Mouse (Mus musculus): ENCODE measurements around the gene Camk2n1. TPM values are rescaled to one million over a fixed set of nuclear protein-coding genes. Genes with fewer than 3 reads are reported as not detected.

Camk2n1 gene
- polyA plus RNA-seq, 2 experiments = 2.1 to 7.8 TPM

GRCm38 (mm10) chr4:138455141-138455955 is 1.2 kb downstream of the Camk2n1 start:
- Histone ChIP-seq H3K4me1 (ENCODE audit: control insufficient read depth, insufficient read depth, low read length) (peaks cover 14% of the 10 kb centered on the region; the same call in 1 of the 2 replicates), H3K27me3 (ENCODE audit: control insufficient read depth, insufficient read depth, low read length) (peaks cover 40% of the 10 kb centered on the region), H3K4me2 (replicated peaks; ENCODE audit: low read depth, low read length, severe bottlenecking) (peak overlapping the region; percentile 97), H3K9me3 (ENCODE audit: control insufficient read depth, low read length) (no peaks in the 10 kb centered on the region), H3K27ac (replicated peaks; ENCODE audit: low read depth, low read length) (no peak overlapping the region), H3K36me3 (ENCODE audit: control insufficient read depth, insufficient read depth, low read length) (no peaks in the 10 kb centered on the region), H3K9ac (ENCODE audit: low read depth, low read length, severe bottlenecking) (peak overlapping the region; percentile 75), H3K4me3 (replicated peaks; ENCODE audit: low read length) (peak overlapping the region; percentile 76)
- DNase-seq (ENCODE audit: low spot score) = no peak
- no peak for TF ChIP-seq POLR2A (IDR thresholded peaks at IDR 0.05; ENCODE audit: borderline replicate concordance, extremely low read depth, insufficient read depth, insufficient read length)
- 0% methylated on average over 54 of the region's 58 CpGs for WGBS
- 0 out of 2 replicates have a peak, but pooled peaks have one; percentile 2 for ATAC-seq (ENCODE audit: low FRiP score, low read depth)

- Histone ChIP-seq H3K4me3 (replicated peaks; ENCODE audit: low read length) (peak overlapping the region; percentile 76), H3K36me3 (ENCODE audit: control insufficient read depth, insufficient read depth, low read length) (no peaks in the 10 kb centered on the region), H3K27ac (replicated peaks; ENCODE audit: low read depth, low read length) (no peak overlapping the region), H3K4me2 (replicated peaks; ENCODE audit: low read depth, low read length, severe bottlenecking) (peak overlapping the region; percentile 97), H3K9me3 (ENCODE audit: control insufficient read depth, low read length) (no peaks in the 10 kb centered on the region), H3K9ac (ENCODE audit: low read depth, low read length, severe bottlenecking) (peak overlapping the region; percentile 75), H3K4me1 (ENCODE audit: control insufficient read depth, insufficient read depth, low read length) (peaks cover 14% of the 10 kb centered on the region; the same call in 1 of the 2 replicates), H3K27me3 (ENCODE audit: control insufficient read depth, insufficient read depth, low read length) (peaks cover 40% of the 10 kb centered on the region)
- no peak for ATAC-seq (ENCODE audit: low FRiP score, low read depth)
- no peak for DNase-seq (ENCODE audit: low spot score)
- WGBS = 3% methylated on average over 16 of the region's 17 CpGs
- TF ChIP-seq POLR2A (IDR thresholded peaks at IDR 0.05; ENCODE audit: borderline replicate concordance, extremely low read depth, insufficient read depth, insufficient read length) = no peak
These were observed 1.8 kb downstream of the Camk2n1 start for GRCm38 (mm10) chr4:138455956-138456341.

- ATAC-seq (ENCODE audit: low FRiP score, low read depth) = no peak
- no peak for TF ChIP-seq POLR2A (IDR thresholded peaks at IDR 0.05; ENCODE audit: borderline replicate concordance, extremely low read depth, insufficient read depth, insufficient read length)
- no peaks in the 10 kb centered on the region for H3K36me3 ChIP-seq (ENCODE audit: control insufficient read depth, insufficient read depth, low read length)
These were observed 2.4 kb downstream of the Camk2n1 start for GRCm38 (mm10) chr4:138456536-138456935.

GRCm38 (mm10) chr4:138457091-138457490 is 3.0 kb downstream of the Camk2n1 start:
- Histone ChIP-seq H3K27me3 (ENCODE audit: control insufficient read depth, insufficient read depth, low read length) (peaks cover 40% of the 10 kb centered on the region), H3K4me3 (replicated peaks; ENCODE audit: low read length) (no peak overlapping the region), H3K27ac (replicated peaks; ENCODE audit: low read depth, low read length) (no peak overlapping the region), H3K4me2 (replicated peaks; ENCODE audit: low read depth, low read length, severe bottlenecking) (no peak overlapping the region), H3K4me1 (ENCODE audit: control insufficient read depth, insufficient read depth, low read length) (peaks cover 14% of the 10 kb centered on the region; the same call in 1 of the 2 replicates), H3K36me3 (ENCODE audit: control insufficient read depth, insufficient read depth, low read length) (no peaks in the 10 kb centered on the region), H3K9me3 (ENCODE audit: control insufficient read depth, low read length) (no peaks in the 10 kb centered on the region), H3K9ac (ENCODE audit: low read depth, low read length, severe bottlenecking) (no peak overlapping the region)
- 63% methylated on average over 4 of the region's 4 CpGs for WGBS
- no peak for DNase-seq (ENCODE audit: low spot score)
- no peak for ATAC-seq (ENCODE audit: low FRiP score, low read depth)
- no peak for TF ChIP-seq POLR2A (IDR thresholded peaks at IDR 0.05; ENCODE audit: borderline replicate concordance, extremely low read depth, insufficient read depth, insufficient read length)

More at GRCm38 (mm10) chr4:138456536-138456935, 2.4 kb downstream of the Camk2n1 start:
- Histone ChIP-seq H3K27ac (replicated peaks; ENCODE audit: low read depth, low read length) (no peak overlapping the region), H3K4me2 (replicated peaks; ENCODE audit: low read depth, low read length, severe bottlenecking) (peak overlapping the region; percentile 97), H3K9ac (ENCODE audit: low read depth, low read length, severe bottlenecking) (no peak overlapping the region), H3K4me1 (ENCODE audit: control insufficient read depth, insufficient read depth, low read length) (peaks cover 14% of the 10 kb centered on the region; the same call in 1 of the 2 replicates), H3K4me3 (replicated peaks; ENCODE audit: low read length) (peak overlapping the region; percentile 76), H3K27me3 (ENCODE audit: control insufficient read depth, insufficient read depth, low read length) (peaks cover 40% of the 10 kb centered on the region), H3K9me3 (ENCODE audit: control insufficient read depth, low read length) (no peaks in the 10 kb centered on the region)
- 13% methylated on average over 7 of the region's 8 CpGs for WGBS
- DNase-seq (ENCODE audit: low spot score) = no peak

GRCm38 (mm10) chr4:138458171-138458570 is 4.1 kb downstream of the Camk2n1 start:
- H3K27me3 ChIP-seq (ENCODE audit: control insufficient read depth, insufficient read depth, low read length) = peaks cover 32% of the 10 kb centered on the region
- H3K9ac ChIP-seq (ENCODE audit: low read depth, low read length, severe bottlenecking) = no peak overlapping the region
- WGBS = 70% methylated on average over 7 of the region's 7 CpGs
- H3K4me1 ChIP-seq (ENCODE audit: control insufficient read depth, insufficient read depth, low read length) = peaks cover 18% of the 10 kb centered on the region
- DNase-seq (ENCODE audit: low spot score) = no peak
- TF ChIP-seq POLR2A (IDR thresholded peaks at IDR 0.05; ENCODE audit: borderline replicate concordance, extremely low read depth, insufficient read depth, insufficient read length) = no peak
- no peak overlapping the region for H3K4me2 ChIP-seq (replicated peaks; ENCODE audit: low read depth, low read length, severe bottlenecking)
- no peak overlapping the region for H3K4me3 ChIP-seq (replicated peaks; ENCODE audit: low read length)
- no peaks in the 10 kb centered on the region for H3K9me3 ChIP-seq (ENCODE audit: control insufficient read depth, low read length)
- H3K27ac ChIP-seq (replicated peaks; ENCODE audit: low read depth, low read length) = no peak overlapping the region
- H3K36me3 ChIP-seq (ENCODE audit: control insufficient read depth, insufficient read depth, low read length) = no peaks in the 10 kb centered on the region
- no peak for ATAC-seq (ENCODE audit: low FRiP score, low read depth)

Data from limb, embryonic 14.5 days (tissue).